Mouse (Mus musculus): ENCODE data around the gene Gm49711. TPM values are rescaled to one million over a fixed set of nuclear protein-coding genes. Genes with fewer than 3 reads are reported as not detected.

The Gm49711 gene
- not detected for total RNA-seq (2023)

GRCm38 (mm10) chr16:92057852-92058643 is at the start of gene Gm49711, which contains the start of the genes Mrps6 and Slc5a3:
Gene Gm49711 (plus strand): TSS chr16:92058316.
Gene Mrps6 (plus strand): TSS chr16:92058270.
Gene Slc5a3 (plus strand): TSS chr16:92058322.

Other genes starting within 250 kb of the Gm49711 start
- 1 to 10 TPM; 2.7 to 4.4 TPM for gene Mrps6, start within 50 bp of the Gm49711 start, total RNA-seq (2023)
- gene Slc5a3, start within 50 bp of the Gm49711 start, total RNA-seq (2023), result 1 to 10 TPM in 1 of 2 experiments, under 1 TPM in 1; 0.75 to 1.6 TPM
- gene Kcne2, start 234.1 kb downstream of the Gm49711 start, total RNA-seq (2023), result not detected
- 10 to 100 TPM; 18.8 to 23.4 TPM for gene Smim11, start 243.0 kb downstream of the Gm49711 start, total RNA-seq (2023)